Mouse (Mus musculus) stomach, postnatal 0 days (tissue): ENCODE data around the gene Ncam1. TPM values are rescaled to one million over a fixed set of nuclear protein-coding genes. Genes with fewer than 3 reads are reported as not detected.

ENCODE experiments used
- ATAC-seq: fragments of 200-750 bp; cut with Nextera tagmentation; 2 replicates; pipeline ENCODE4 v1.8.0; 2017; ENCODE audit not compliant: low FRiP score, low TSS enrichment
- DNase-seq: peaks from one replicate; pipeline ENCODE4 v3.0.0-alpha.2; 2016; ENCODE audit warnings: low spot score
- H3K27ac ChIP-seq: fragments of 300-500 bp; sonication (generic); replicated peaks from 2 replicates; pipeline ENCODE4 v1.5.1; 2014; ENCODE audit warnings: mild to moderate bottlenecking, control low read depth
- H3K27me3 ChIP-seq: fragments of 300-500 bp; sonication (generic); 2 replicates; pipeline ENCODE4 v1.6.1; 2014; ENCODE audit warnings: low read length; ENCODE audit not compliant: control insufficient read depth, insufficient read depth
- H3K36me3 ChIP-seq: fragments of 300-500 bp; sonication (generic); 2 replicates; pipeline ENCODE4 v1.6.1; 2014; ENCODE audit warnings: low read length, mixed read lengths; ENCODE audit not compliant: control insufficient read depth, insufficient read depth
- H3K4me1 ChIP-seq: fragments of 300-500 bp; sonication (generic); replicated peaks from 2 replicates; pipeline ENCODE4 v1.6.1; 2014; ENCODE audit warnings: antibody characterized with exemption; ENCODE audit not compliant: control insufficient read depth, insufficient read depth
- H3K4me2 ChIP-seq: fragments of 300-500 bp; sonication (generic); replicated peaks from 2 replicates; pipeline ENCODE4 v1.6.1; 2014; ENCODE audit warnings: low read depth, mild to moderate bottlenecking, control low read depth, moderate library complexity
- H3K4me3 ChIP-seq: fragments of 300-500 bp; sonication (generic); 2 replicates; pipeline ENCODE4 v1.5.1; 2014; ENCODE audit warnings: low read depth, low read length, control low read depth
- H3K9ac ChIP-seq: fragments of 300-500 bp; sonication (generic); 2 replicates; pipeline ENCODE4 v1.6.1; 2014; ENCODE audit warnings: mild to moderate bottlenecking, low read length, control low read depth, mixed read lengths
- H3K9me3 ChIP-seq: fragments of 300-500 bp; sonication (generic); 2 replicates; pipeline ENCODE4 v1.6.1; 2016; ENCODE audit warnings: low read length; ENCODE audit not compliant: control insufficient read depth
- CTCF ChIP-seq: IDR thresholded peaks from 2 replicates; pipeline ENCODE4 v1.5.1; 2016; ENCODE audit warnings: antibody characterized with exemption, low read depth, mild to moderate bottlenecking, moderate library complexity
- EP300 ChIP-seq: optimal IDR thresholded peaks from 2 replicates; pipeline ENCODE3; 2016; ENCODE audit warnings: antibody characterized with exemption
- WGBS: fragments of 180-500 bp; shearing (Covaris S2); extraction: QIAGEN DNeasy Blood & Tissue Kit; methylation state at CpG from one replicate; pipeline ENCODE4 v1.1.7; 2014; 5-methylcytosine and 5-hydroxymethylcytosine counted together
- polyA plus RNA-seq: library from polyadenylated mRNA; unstranded; fragments of >200 nt; fragmentation: Nextera tagmentation; extraction: Ambion mirVana; gene quantifications from 2 replicates; pipeline ENCODE4 v1.2.1, GENCODE M21; 2015

Ncam1 gene
- polyA plus RNA-seq, 1 experiment from 2014 or later, result 34.0 TPM

DNA sequence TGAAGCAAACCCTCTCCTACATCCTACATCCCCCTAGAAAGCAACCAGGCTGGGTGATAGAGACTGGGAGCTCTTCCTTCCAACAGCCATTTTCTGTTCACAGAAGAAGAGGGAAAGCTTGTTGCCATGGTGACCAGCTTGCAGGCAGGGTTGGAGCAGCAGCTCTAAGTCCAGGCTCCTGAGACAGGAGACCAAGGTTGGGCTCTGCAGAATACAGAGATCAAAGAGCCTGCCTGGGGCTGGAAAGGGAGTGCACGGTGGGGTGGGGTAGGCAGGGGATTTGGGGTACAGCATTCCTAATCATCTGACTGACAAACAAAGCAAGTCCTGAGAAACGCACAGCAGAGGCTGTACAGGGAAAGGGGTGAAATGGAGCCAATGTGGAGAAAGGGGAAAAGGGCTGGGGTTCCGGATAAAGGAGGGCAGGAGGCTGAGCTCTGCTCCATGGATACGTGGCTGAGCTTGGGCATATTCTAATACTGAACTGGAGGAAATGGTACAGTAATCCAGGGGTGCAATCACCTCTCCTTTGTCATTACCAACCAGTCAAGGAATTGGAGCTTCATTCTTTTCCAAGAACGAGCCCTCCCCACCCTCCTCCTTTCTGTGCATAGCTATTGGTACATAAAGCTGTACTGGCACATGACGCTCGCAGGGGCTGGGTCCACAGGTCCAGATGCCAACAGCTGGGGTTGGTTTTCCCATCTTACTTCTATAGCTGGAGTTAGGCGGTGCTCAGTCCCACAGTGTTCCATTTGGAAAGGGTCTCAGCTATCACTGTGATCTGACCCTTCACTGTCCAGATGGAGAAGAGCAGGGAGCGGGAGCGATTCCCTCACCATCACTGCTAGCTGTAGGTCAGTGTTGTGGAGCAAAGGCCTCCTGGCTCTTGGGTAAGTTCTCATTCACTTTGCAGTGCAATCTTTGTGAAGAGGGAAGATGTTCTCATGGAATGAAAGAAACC is 227.7 kb downstream of the Ncam1 start:
- H3K27ac ChIP-seq, result peak overlapping the region; percentile 46; the same call in 1 of the 2 replicates
- H3K9ac ChIP-seq, result no peak overlapping the region
- no peaks in the 10 kb centered on the region for H3K27me3 ChIP-seq
- no peak overlapping the region for H3K4me2 ChIP-seq
- ATAC-seq, result peak; percentile 47; the same call in 1 of the 2 replicates
- TF ChIP-seq EP300 (no peak), CTCF (no peak)
- H3K9me3 ChIP-seq, result no peaks in the 10 kb centered on the region
- H3K4me3 ChIP-seq, result no peak overlapping the region
- H3K4me1 ChIP-seq, result 0 out of 2 replicates have a peak, but pooled peaks cover 3% of the 10 kb centered on the region
- no peaks in the 10 kb centered on the region for H3K36me3 ChIP-seq
- WGBS, result 40% methylated on average over 10 of the region's 10 CpGs
- no peak for DNase-seq

DNA sequence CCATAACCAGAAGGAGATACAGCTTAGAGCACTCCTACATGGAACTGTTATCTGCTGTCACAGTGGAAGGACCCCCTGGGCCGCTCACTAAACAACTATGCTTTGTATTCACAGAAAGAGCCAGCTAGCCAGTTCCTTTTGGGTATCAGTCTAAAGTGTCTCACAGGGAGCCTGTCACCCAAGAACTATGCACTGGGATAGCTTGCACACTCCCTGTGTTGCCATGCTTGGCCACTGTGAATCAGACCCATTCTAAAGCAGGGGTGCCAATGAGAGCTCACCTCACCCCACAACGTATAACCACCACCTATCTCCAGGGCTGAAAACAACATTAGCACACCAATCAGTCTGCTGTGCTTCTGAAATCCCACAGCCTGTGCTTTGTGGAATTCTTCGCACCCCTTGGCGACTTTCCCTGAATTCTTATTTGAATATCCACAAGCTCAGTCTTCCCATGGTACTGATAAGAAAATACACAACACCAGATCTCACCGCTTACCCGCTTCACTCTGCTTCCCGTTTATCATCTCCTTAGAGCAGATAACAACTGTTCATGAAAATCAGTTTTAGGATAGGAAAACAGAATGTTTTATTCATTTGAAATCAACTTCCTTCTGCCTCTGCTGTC is 228.6 kb downstream of the Ncam1 start:
- Histone ChIP-seq H3K36me3 (no peaks in the 10 kb centered on the region), H3K4me3 (no peak overlapping the region), H3K4me2 (no peak overlapping the region), H3K9ac (no peak overlapping the region), H3K27ac (no peak overlapping the region), H3K9me3 (no peaks in the 10 kb centered on the region), H3K4me1 (0 out of 2 replicates have a peak, but pooled peaks cover 3% of the 10 kb centered on the region), H3K27me3 (no peaks in the 10 kb centered on the region)
- no peak for TF ChIP-seq EP300
- TF ChIP-seq CTCF, result no peak
- DNase-seq (no peak), ATAC-seq (no peak)
- 44% methylated on average over 7 of the region's 7 CpGs for WGBS

DNA sequence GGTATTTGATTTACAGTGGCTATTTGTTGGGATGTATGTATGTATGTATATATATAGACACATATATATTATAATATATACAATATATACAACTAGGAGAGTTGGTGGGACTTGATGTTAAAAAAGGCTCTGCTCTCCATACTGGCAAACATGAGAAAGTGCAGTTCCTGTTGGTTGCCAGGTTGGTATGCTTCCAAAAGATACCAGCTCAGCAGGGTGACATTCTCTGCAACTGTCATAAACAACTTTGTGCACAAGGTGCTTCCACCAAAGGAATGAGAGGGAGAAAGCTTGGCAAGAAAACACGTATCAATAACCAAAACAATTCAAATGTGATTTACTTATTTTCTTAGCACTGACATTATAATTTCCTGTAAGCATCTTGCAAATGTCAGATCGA is 232.9 kb downstream of the Ncam1 start:
- H3K9ac ChIP-seq, result no peak overlapping the region
- H3K36me3 ChIP-seq, result no peaks in the 10 kb centered on the region
- ATAC-seq (no peak), DNase-seq (no peak)
- H3K27ac ChIP-seq, result no peak overlapping the region
- TF ChIP-seq CTCF (no peak), EP300 (no peak)
- no peaks in the 10 kb centered on the region for H3K27me3 ChIP-seq
- no peaks in the 10 kb centered on the region for H3K9me3 ChIP-seq
- no peak overlapping the region for H3K4me3 ChIP-seq
- H3K4me2 ChIP-seq, result no peak overlapping the region
- WGBS, result 71% methylated on average over 2 of the region's 2 CpGs
- H3K4me1 ChIP-seq, result no peaks in the 10 kb centered on the region

DNA sequence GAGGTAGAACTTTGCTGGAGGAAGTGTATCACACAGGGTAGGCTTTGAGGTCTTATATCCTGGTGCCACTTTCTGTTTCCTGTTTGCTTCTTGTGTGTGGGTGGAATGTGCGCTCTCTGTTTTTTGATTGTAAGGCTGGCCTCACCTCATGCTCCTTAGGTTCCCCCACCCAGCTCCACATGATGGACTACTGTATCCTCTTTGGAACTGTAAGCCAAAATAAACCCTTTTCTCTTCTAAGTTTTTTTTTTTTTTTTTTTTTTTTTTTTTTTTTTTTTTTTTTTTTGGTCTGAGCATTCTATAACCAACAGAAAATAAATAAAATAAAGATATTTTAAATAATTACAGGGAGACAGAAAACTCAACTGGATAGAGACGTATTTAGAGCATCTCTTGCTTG is 239.8 kb downstream of the Ncam1 start:
- DNase-seq, result no peak
- Histone ChIP-seq H3K27ac (no peak overlapping the region), H3K4me3 (no peak overlapping the region), H3K4me2 (no peak overlapping the region), H3K36me3 (no peaks in the 10 kb centered on the region), H3K9me3 (no peaks in the 10 kb centered on the region), H3K9ac (no peak overlapping the region), H3K4me1 (no peaks in the 10 kb centered on the region), H3K27me3 (no peaks in the 10 kb centered on the region)
- WGBS, result 92% methylated on average over 2 of the region's 2 CpGs
- no peak for ATAC-seq
- TF ChIP-seq EP300 (no peak), CTCF (no peak)

DNA sequence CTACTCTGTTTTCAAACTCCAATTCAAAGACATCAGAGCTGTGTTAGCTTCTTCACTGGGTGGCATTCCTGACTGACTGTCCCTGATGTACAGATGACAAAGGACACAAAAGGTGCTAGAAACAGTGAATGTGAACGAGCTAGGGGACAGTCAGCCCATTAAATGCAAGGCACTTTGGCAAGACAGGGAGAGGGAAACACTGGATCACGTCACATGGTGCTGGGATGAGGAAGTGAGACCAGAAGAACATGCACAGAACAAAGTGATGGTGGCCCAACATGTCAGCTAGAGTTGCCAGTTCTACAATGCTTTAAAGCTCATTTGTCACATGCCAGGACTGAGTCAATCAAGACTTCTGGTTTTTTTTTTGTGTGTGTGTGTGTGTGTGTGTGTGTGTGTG is 247.4 kb downstream of the Ncam1 start:
- 70% methylated on average over 2 of the region's 2 CpGs for WGBS

DNA sequence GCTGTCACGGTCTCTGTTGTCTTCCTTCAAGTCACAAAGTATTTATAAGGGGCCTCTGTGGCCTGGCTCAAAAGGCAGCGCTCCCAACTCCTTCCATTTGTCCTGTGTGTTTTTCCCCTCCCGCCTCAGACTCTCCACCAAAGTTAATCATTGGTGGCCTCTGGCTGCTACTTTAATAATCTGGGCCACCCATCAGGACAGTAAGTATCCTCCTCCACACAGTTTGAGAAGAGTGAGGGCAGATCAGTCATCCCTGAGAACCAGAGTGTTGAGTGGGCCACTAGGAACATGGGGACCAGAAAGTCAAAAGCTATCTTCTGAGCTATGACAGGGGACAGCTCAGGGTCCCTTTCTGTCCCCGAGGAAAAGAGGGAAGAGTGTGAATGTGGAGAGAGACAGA is 256.1 kb downstream of the Ncam1 start:
- TF ChIP-seq CTCF (no peak), EP300 (no peak)
- Histone ChIP-seq H3K4me3 (no peak overlapping the region), H3K4me2 (no peak overlapping the region), H3K27me3 (no peaks in the 10 kb centered on the region), H3K9ac (no peak overlapping the region), H3K27ac (no peak overlapping the region), H3K4me1 (no peaks in the 10 kb centered on the region), H3K9me3 (no peaks in the 10 kb centered on the region), H3K36me3 (no peaks in the 10 kb centered on the region)
- WGBS, result 76% methylated on average over 4 of the region's 4 CpGs
- no peak for ATAC-seq
- no peak for DNase-seq

More for the DNA sequence above, 247.4 kb downstream of the Ncam1 start:
- no peaks in the 10 kb centered on the region for H3K9me3 ChIP-seq
- H3K27ac ChIP-seq, result no peak overlapping the region
- no peak overlapping the region for H3K9ac ChIP-seq
- no peaks in the 10 kb centered on the region for H3K27me3 ChIP-seq
- no peaks in the 10 kb centered on the region for H3K36me3 ChIP-seq
- no peak overlapping the region for H3K4me2 ChIP-seq
- TF ChIP-seq CTCF (no peak), EP300 (no peak)
- no peak overlapping the region for H3K4me3 ChIP-seq
- H3K4me1 ChIP-seq, result no peaks in the 10 kb centered on the region
- DNase-seq (no peak), ATAC-seq (no peak)
